Mouse (Mus musculus) testis, adult 2 months (tissue): ENCODE measurements around the gene Ctla4.

Experiments used
- CTCF ChIP-seq: fragments of 200-500 bp; IDR thresholded peaks from 2 replicates; pipeline ENCODE4 v1.5.1; 2012; ENCODE audit warnings: low read depth, mild to moderate bottlenecking, inconsistent platforms, low read length, moderate library complexity; ENCODE audit not compliant: control insufficient read depth, insufficient read depth, insufficient replicate concordance
- POLR2A ChIP-seq: fragments of 200-500 bp; IDR thresholded peaks from 2 replicates; pipeline ENCODE4 v1.6.1; 2012; ENCODE audit warnings: low read depth, mild to moderate bottlenecking, inconsistent platforms, low read length, moderate library complexity; ENCODE audit not compliant: control insufficient read depth

DNA sequence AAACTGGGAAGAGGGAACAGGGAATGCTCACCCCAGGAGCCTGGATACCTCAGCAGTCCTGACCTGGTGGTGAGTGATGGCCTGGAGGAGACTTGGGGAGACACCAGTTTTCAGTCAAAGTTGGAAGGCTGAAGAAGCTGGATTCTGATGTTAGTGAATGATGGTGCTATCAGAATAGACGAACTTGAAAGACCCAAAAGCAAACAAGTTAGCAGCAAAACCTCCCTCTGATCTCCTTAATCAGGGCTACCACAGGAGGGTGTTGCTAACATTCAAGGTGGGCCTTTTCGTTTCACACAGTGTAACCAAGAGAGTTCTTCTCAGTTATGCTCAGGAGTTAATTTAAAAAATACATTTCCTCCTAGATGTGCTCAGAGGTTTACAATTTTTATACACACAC lies 3.5 kb upstream of the Ctla4 start:
- no peak for TF ChIP-seq POLR2A
- TF ChIP-seq CTCF = no peak
